Mouse (Mus musculus): ENCODE results near the gene Ano2. TPM values are rescaled to one million over a fixed set of nuclear protein-coding genes. Genes with fewer than 3 reads are reported as not detected.

Gene Ano2
- polyA plus RNA-seq, 1 experiment from 2014 or later, result not detected

DNA sequence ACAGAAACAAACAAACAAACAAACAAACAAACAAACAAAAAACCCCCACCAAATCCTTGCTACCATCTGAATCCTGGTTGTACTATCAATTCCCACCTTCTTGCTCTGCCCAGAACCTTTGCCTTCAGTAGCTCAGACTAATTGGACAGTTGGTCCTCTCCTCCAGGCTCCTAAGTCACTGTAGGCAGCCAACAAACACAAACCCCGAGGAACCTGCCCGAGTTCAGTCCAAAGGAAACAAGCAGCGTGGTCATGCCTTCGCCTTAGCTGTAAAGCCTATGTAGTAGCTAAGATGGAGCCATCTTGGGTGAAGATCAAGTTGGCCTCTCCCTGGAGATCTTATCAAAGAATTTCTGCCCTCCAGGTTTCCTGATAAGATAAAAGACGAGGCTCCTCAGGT lies 362.9 kb downstream of the Ano2 start:
- ATAC-seq (ENCODE audit: insufficient number of reproducible peaks, insufficient read depth, low FRiP score, low TSS enrichment, low read depth), result no peak
- H3K4me2 ChIP-seq, result no peak overlapping the region
- H3K4me1 ChIP-seq (replicated peaks), result no peaks in the 10 kb centered on the region
- H3K27me3 ChIP-seq, result no peaks in the 10 kb centered on the region
- no peak overlapping the region for H3K4me3 ChIP-seq (replicated peaks)
- H3K36me3 ChIP-seq, result no peaks in the 10 kb centered on the region
- H3K27ac ChIP-seq, result no peak overlapping the region
- H3K9me3 ChIP-seq, result no peaks in the 10 kb centered on the region
- no peak overlapping the region for H3K9ac ChIP-seq (replicated peaks)
- WGBS, result 88% methylated on average over 5 of the region's 5 CpGs

DNA sequence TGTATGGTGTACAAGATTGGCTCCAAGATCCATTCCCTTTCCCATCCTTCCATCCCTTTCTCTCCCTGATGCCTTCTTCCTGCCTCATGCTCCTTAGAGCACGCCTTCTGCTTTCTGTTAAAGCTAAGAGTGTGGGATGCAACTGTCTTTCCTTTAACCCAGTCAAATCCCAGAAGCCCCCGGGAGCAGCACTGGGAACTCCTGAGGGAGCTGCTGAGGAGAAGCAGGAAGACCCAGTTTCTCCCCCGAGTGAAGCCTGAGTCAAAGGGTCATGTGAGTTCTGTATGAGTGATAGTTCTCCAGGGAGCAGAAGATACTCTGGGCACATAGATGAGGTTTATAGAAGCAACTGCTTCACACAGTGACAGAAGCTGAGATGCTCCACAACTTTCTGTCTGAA lies 367.5 kb downstream of the Ano2 start:
- Histone ChIP-seq H3K27ac (no peak overlapping the region), H3K4me2 (no peak overlapping the region), H3K27me3 (no peaks in the 10 kb centered on the region), H3K4me3 (replicated peaks) (no peak overlapping the region), H3K4me1 (replicated peaks) (no peaks in the 10 kb centered on the region), H3K9ac (replicated peaks) (no peak overlapping the region), H3K9me3 (no peaks in the 10 kb centered on the region), H3K36me3 (no peaks in the 10 kb centered on the region)
- 79% methylated on average over 3 of the region's 3 CpGs for WGBS
- no peak for ATAC-seq (ENCODE audit: insufficient number of reproducible peaks, insufficient read depth, low FRiP score, low TSS enrichment, low read depth)

GRCm38 (mm10) chr6:126080531-126080930 lies 390.3 kb downstream of the Ano2 start:
- no peaks in the 10 kb centered on the region for H3K36me3 ChIP-seq
- 74% methylated on average over 3 of the region's 3 CpGs for WGBS
- no peaks in the 10 kb centered on the region for H3K9me3 ChIP-seq
- no peak overlapping the region for H3K4me2 ChIP-seq
- ATAC-seq (ENCODE audit: insufficient number of reproducible peaks, insufficient read depth, low FRiP score, low TSS enrichment, low read depth), result no peak
- H3K9ac ChIP-seq (replicated peaks), result no peak overlapping the region
- H3K27me3 ChIP-seq, result no peaks in the 10 kb centered on the region
- no peak overlapping the region for H3K27ac ChIP-seq
- no peak overlapping the region for H3K4me3 ChIP-seq (replicated peaks)
- H3K4me1 ChIP-seq (replicated peaks), result 0 out of 2 replicates have a peak, but pooled peaks cover under 1% of the 10 kb centered on the region

GRCm38 (mm10) chr6:126086321-126086950 lies 396.2 kb downstream of the Ano2 start:
- Histone ChIP-seq H3K4me2 (no peak overlapping the region), H3K9me3 (no peaks in the 10 kb centered on the region), H3K36me3 (no peaks in the 10 kb centered on the region), H3K4me3 (replicated peaks) (no peak overlapping the region), H3K9ac (replicated peaks) (no peak overlapping the region), H3K27me3 (no peaks in the 10 kb centered on the region), H3K27ac (peak overlapping the region; percentile 69), H3K4me1 (replicated peaks) (peaks cover 21% of the 10 kb centered on the region)
- peak; percentile 90 for ATAC-seq (ENCODE audit: insufficient number of reproducible peaks, insufficient read depth, low FRiP score, low TSS enrichment, low read depth)
- WGBS, result 28% methylated on average over 3 of the region's 3 CpGs

GRCm38 (mm10) chr6:126088489-126089265 lies 398.5 kb downstream of the Ano2 start:
- 95% methylated on average over 12 of the region's 12 CpGs for WGBS
- Histone ChIP-seq H3K9ac (replicated peaks) (no peak overlapping the region), H3K4me2 (no peak overlapping the region), H3K27ac (no peak overlapping the region), H3K9me3 (no peaks in the 10 kb centered on the region), H3K4me1 (replicated peaks) (peaks cover 21% of the 10 kb centered on the region), H3K36me3 (no peaks in the 10 kb centered on the region), H3K4me3 (replicated peaks) (no peak overlapping the region), H3K27me3 (no peaks in the 10 kb centered on the region)
- ATAC-seq (ENCODE audit: insufficient number of reproducible peaks, insufficient read depth, low FRiP score, low TSS enrichment, low read depth), result no peak

Other genes with a start within 250 kb of the Ano2 start
- 65.5 and 71.0 TPM in 2 replicates for gene Cd9, start 195.6 kb upstream of the Ano2 start, polyA plus RNA-seq (2016; fragmentation: Nextera tagmentation; extraction: Ambion mirVana)
- 2.9 and 5.1 TPM in 2 replicates for gene Vwf, start 143.6 kb upstream of the Ano2 start, polyA plus RNA-seq (2016; fragmentation: Nextera tagmentation; extraction: Ambion mirVana)

Data from limb, embryonic 12.5 days (tissue).